Mouse (Mus musculus): Measurements from ENCODE around the gene Cldn10.

GRCm38 (mm10) chr14:118763917-118764495, 23.7 kb upstream of the Cldn10 start:
- no peak for TF ChIP-seq CTCF (IDR thresholded peaks at IDR 0.05; ENCODE audit: low read depth)
- no peak for TF ChIP-seq EP300 (optimal IDR thresholded peaks at IDR 0.05)

Measured in stomach, postnatal 0 days (tissue).